ENCODE assay signal across 9 mouse cellular contexts in genomic region chr2:155613953-155614352, GRCm38 (mm10). TPM values are rescaled to one million over a fixed set of nuclear protein-coding genes. Genes with fewer than 3 reads are reported as not detected.
DNase-seq lines count a peak whose midpoint lies in the region; ATAC-seq and TF ChIP-seq lines count a peak whose summit lies in the region.
"Had no signal": no experiment of that assay in that cellular context is flagged by ENCODE, and none has a peak within 500 bp of the region (broad histone marks: within the 10 kb centered on the region; RNA-seq: fewer than 3 reads in every experiment).

No protein-coding gene starts in this region.

- 48% methylated on average over 8 of the region's 8 CpGs for WGBS in heart, embryonic 12.5 days
- 74% methylated on average over 8 of the region's 8 CpGs for WGBS in hindbrain, embryonic 15.5 days
- 76% methylated on average over 8 of the region's 8 CpGs for WGBS in midbrain, embryonic 11.5 days

- H3K27ac ChIP-seq in heart, embryonic 12.5 days (ENCODE audit: poor library complexity, severe bottlenecking): peak overlapping the region; percentile 86; the same call in 1 of the 2 replicates
- H3K27ac ChIP-seq in hindbrain, embryonic 15.5 days (replicated peaks): no peak overlapping the region
- H3K27ac ChIP-seq in midbrain, embryonic 11.5 days (ENCODE audit: low read depth, low read length): no peak overlapping the region

- peak overlapping the region; percentile 46 for H3K4me3 ChIP-seq in heart, embryonic 12.5 days
- peak overlapping the region; percentile 75 for H3K4me3 ChIP-seq in G1E (ENCODE audit: low read depth, low read length)
- H3K4me3 ChIP-seq in hindbrain, embryonic 15.5 days: no peak overlapping the region
- 0 out of 2 replicates have a peak overlapping the region, but pooled peaks have one; percentile 11 for H3K4me3 ChIP-seq in midbrain, embryonic 11.5 days (ENCODE audit: low read depth, low read length)

- no peak for DNase-seq in heart, postnatal 10 days
- DNase-seq in G1E (ENCODE audit: low spot score): peak; percentile 47
- DNase-seq in midbrain, embryonic 11.5 days (ENCODE audit: low spot score, missing footprints): no peak
- no peak for DNase-seq in spleen, postnatal 36 days (ENCODE audit: low spot score in 2 of 2)
- DNase-seq in urinary bladder, postnatal 25 days (ENCODE audit: low spot score): no peak

- H3K9me3 ChIP-seq in heart, embryonic 12.5 days (replicated peaks): no peaks in the 10 kb centered on the region
- H3K9me3 ChIP-seq in G1E (replicated peaks): no peaks in the 10 kb centered on the region
- no peaks in the 10 kb centered on the region for H3K9me3 ChIP-seq in hindbrain, embryonic 15.5 days
- no peaks in the 10 kb centered on the region for H3K9me3 ChIP-seq in midbrain, embryonic 11.5 days (ENCODE audit: control insufficient read depth, low read length)

- peaks cover 50% of the 10 kb centered on the region for H3K4me1 ChIP-seq in heart, embryonic 12.5 days (replicated peaks)
- H3K4me1 ChIP-seq in G1E (ENCODE audit: insufficient read depth, low read depth, low read length): peaks cover 69% of the 10 kb centered on the region
- peaks cover 7% of the 10 kb centered on the region for H3K4me1 ChIP-seq in hindbrain, embryonic 15.5 days (replicated peaks)
- no peaks in the 10 kb centered on the region for H3K4me1 ChIP-seq in midbrain, embryonic 11.5 days (ENCODE audit: control insufficient read depth, insufficient read depth, low read length)

- H3K4me2 ChIP-seq in heart, embryonic 12.5 days: peak overlapping the region; percentile 90
- peak overlapping the region; percentile 57 for H3K4me2 ChIP-seq in hindbrain, embryonic 15.5 days
- H3K4me2 ChIP-seq in midbrain, embryonic 11.5 days: peak overlapping the region; percentile 44; the same call in 1 of the 2 replicates

- no peaks in the 10 kb centered on the region for H3K27me3 ChIP-seq in heart, embryonic 12.5 days (replicated peaks)
- H3K27me3 ChIP-seq in G1E (ENCODE audit: insufficient read depth, low read length): no peaks in the 10 kb centered on the region
- no peaks in the 10 kb centered on the region for H3K27me3 ChIP-seq in hindbrain, embryonic 15.5 days
- H3K27me3 ChIP-seq in midbrain, embryonic 11.5 days (ENCODE audit: control insufficient read depth, insufficient read depth, low read length): no peaks in the 10 kb centered on the region

- peak overlapping the region; percentile 65 for H3K9ac ChIP-seq in heart, embryonic 12.5 days
- H3K9ac ChIP-seq in hindbrain, embryonic 15.5 days: no peak overlapping the region
- H3K9ac ChIP-seq in midbrain, embryonic 11.5 days (ENCODE audit: low read length): no peak overlapping the region

- TF ChIP-seq CTCF in G1E (IDR thresholded peaks at IDR 0.05; ENCODE audit: low read depth, low read length): no peak

- ATAC-seq in heart, embryonic 12.5 days (ENCODE audit: insufficient number of reproducible peaks, low FRiP score): no peak
- no peak for ATAC-seq in G1E (ENCODE audit: extremely low read depth, insufficient number of reproducible peaks, low FRiP score, poor library complexity, severe bottlenecking)
- no peak for ATAC-seq in hindbrain, embryonic 15.5 days (ENCODE audit: low FRiP score, low read depth)
- no peak for ATAC-seq in midbrain, embryonic 11.5 days (ENCODE audit: low FRiP score)
- ATAC-seq in megakaryocyte progenitor cell, adult 5-6 weeks (replicated peaks; ENCODE audit: poor library complexity): no peak

- intact Hi-C loops in heart, postnatal 10 days (cut with DNase I): no loop called here

- peaks cover 29% of the 10 kb centered on the region for H3K36me3 ChIP-seq in heart, embryonic 12.5 days
- H3K36me3 ChIP-seq in G1E (replicated peaks): peaks cover 5% of the 10 kb centered on the region
- H3K36me3 ChIP-seq in hindbrain, embryonic 15.5 days: no peaks in the 10 kb centered on the region
- no peaks in the 10 kb centered on the region for H3K36me3 ChIP-seq in midbrain, embryonic 11.5 days (ENCODE audit: control insufficient read depth, insufficient read depth, low read length)

RNA-seq across cellular contexts. Expression of gene Myh7b, which starts 2.9 kb away (rescaled TPM):
- 22.1 and 24.4 TPM in 2 replicates for polyA plus RNA-seq in heart, embryonic 12.5 days (2016; fragmentation: Nextera tagmentation; extraction: Ambion mirVana)
- 10 to 100 TPM; 47.8 to 56.4 TPM for total RNA-seq in heart, postnatal 10 days (2021)
- total RNA-seq in G1E (2014; fragmentation: Nextera tagmentation): 2.3 and 2.4 TPM in 2 replicates
- total RNA-seq in G1E (2017): 1.4 and 1.7 TPM in 2 replicates
- 8.3 and 11.1 TPM in 2 replicates for polyA plus RNA-seq in G1E (2012)
- polyA plus RNA-seq in hindbrain, embryonic 15.5 days (2015; fragmentation: Nextera tagmentation; extraction: Ambion mirVana): 1.4 and 1.6 TPM in 2 replicates
- polyA plus RNA-seq in midbrain, embryonic 11.5 days (2014; fragmentation: Nextera tagmentation; extraction: Ambion mirVana): 0.59 and 0.63 TPM in 2 replicates
- total RNA-seq in megakaryocyte progenitor cell, adult 5-6 weeks (2015): 0.07 TPM in 1 of 2 replicates, not detected in the other
- not detected in 2 replicates for total RNA-seq in megakaryocyte progenitor cell, adult 5-6 weeks (2017)
- total RNA-seq: monocyte, adult 5-6 weeks had no signal

RNA-seq across cellular contexts. Expression of gene Gss, which starts 21.3 kb away (rescaled TPM):
- 20.2 and 21.3 TPM in 2 replicates for polyA plus RNA-seq in heart, embryonic 12.5 days (2016; fragmentation: Nextera tagmentation; extraction: Ambion mirVana)
- 10 to 100 TPM; 14.1 to 17.7 TPM for total RNA-seq in heart, postnatal 10 days (2021)
- total RNA-seq in G1E (2014; fragmentation: Nextera tagmentation): 7.3 and 10.6 TPM in 2 replicates
- total RNA-seq in G1E (2017): 22.0 and 25.7 TPM in 2 replicates
- polyA plus RNA-seq in G1E (2012): 14.6 and 16.5 TPM in 2 replicates
- polyA plus RNA-seq in hindbrain, embryonic 15.5 days (2015; fragmentation: Nextera tagmentation; extraction: Ambion mirVana): 14.9 and 15.3 TPM in 2 replicates
- polyA plus RNA-seq in midbrain, embryonic 11.5 days (2014; fragmentation: Nextera tagmentation; extraction: Ambion mirVana): 14.7 and 17.5 TPM in 2 replicates
- 9.9 and 12.2 TPM in 2 replicates for total RNA-seq in megakaryocyte progenitor cell, adult 5-6 weeks (2015)
- 13.4 and 18.2 TPM in 2 replicates for total RNA-seq in megakaryocyte progenitor cell, adult 5-6 weeks (2017)
